Mouse (Mus musculus): Measurements from ENCODE around the gene St5.

DNA sequence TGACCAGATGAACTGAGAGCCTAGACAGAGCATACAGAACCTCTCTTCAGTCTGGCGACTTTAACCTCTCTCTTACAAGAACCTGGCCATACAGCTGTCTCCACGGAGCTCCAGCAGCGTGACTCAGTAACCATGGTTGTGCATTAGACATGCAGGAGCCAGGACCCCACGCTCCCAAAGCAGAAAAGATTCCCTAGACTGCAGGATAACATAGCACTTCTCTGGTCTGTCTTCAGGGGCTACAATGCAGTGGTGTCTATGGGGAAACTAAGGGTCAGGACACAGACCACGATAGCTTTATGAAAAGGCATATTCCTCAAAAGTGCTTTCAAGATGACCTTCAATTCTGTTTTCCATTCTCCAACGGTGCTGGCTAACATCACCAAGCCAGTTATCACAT, 72.1 kb downstream of the St5 start:
- no peak for TF ChIP-seq MAFK (IDR thresholded peaks at IDR 0.05; ENCODE audit: insufficient read depth, low read depth, low read length)
- no peak for TF ChIP-seq ZC3H11A (IDR thresholded peaks at IDR 0.05; ENCODE audit: borderline replicate concordance, low read depth, low read length)
- TF ChIP-seq CHD2 (IDR thresholded peaks at IDR 0.05; ENCODE audit: low read depth, low read length): no peak
